Mouse (Mus musculus) forebrain, embryonic 12.5 days (tissue): Measurements from ENCODE around the gene Olfr352. TPM values are rescaled to one million over a fixed set of nuclear protein-coding genes. Genes with fewer than 3 reads are reported as not detected.

Source experiments
- ATAC-seq: fragments of 200-750 bp; cut with Nextera tagmentation; 2 replicates; pipeline ENCODE4 v1.8.0; 2017; ENCODE audit warnings: moderate TSS enrichment; ENCODE audit not compliant: low FRiP score
- H3K27ac ChIP-seq: fragments of 300-500 bp; sonication (generic); 2 replicates; pipeline ENCODE4 v1.5.1; 2016; ENCODE audit warnings: mild to moderate bottlenecking
- H3K27me3 ChIP-seq: fragments of 300-500 bp; sonication (generic); 2 replicates; pipeline ENCODE4 v1.6.1; 2016; ENCODE audit warnings: mild to moderate bottlenecking
- H3K36me3 ChIP-seq: fragments of 300-500 bp; sonication (generic); replicated peaks from 2 replicates; pipeline ENCODE4 v1.6.1; 2016; ENCODE audit warnings: mild to moderate bottlenecking
- H3K4me1 ChIP-seq: fragments of 300-500 bp; sonication (generic); 2 replicates; pipeline ENCODE4 v1.6.1; 2016
- H3K4me2 ChIP-seq: fragments of 300-500 bp; sonication (generic); 2 replicates; pipeline ENCODE4 v1.6.1; 2016; ENCODE audit warnings: mild to moderate bottlenecking, moderate library complexity
- H3K4me3 ChIP-seq: fragments of 300-500 bp; sonication (generic); replicated peaks from 2 replicates; pipeline ENCODE4 v1.5.1; 2016; ENCODE audit warnings: mild to moderate bottlenecking
- H3K9ac ChIP-seq: fragments of 300-500 bp; sonication (generic); 2 replicates; pipeline ENCODE4 v1.6.1; 2016; ENCODE audit warnings: mild to moderate bottlenecking
- H3K9me3 ChIP-seq: fragments of 300-500 bp; sonication (generic); 2 replicates; pipeline ENCODE4 v1.6.1; 2016
- WGBS: fragments of 180-500 bp; shearing (Covaris S2); methylation state at CpG from one replicate; pipeline ENCODE4 v1.1.7; 2016; 5-methylcytosine and 5-hydroxymethylcytosine counted together
- polyA plus RNA-seq: library from polyadenylated mRNA; unstranded; fragments of >200 nt; fragmentation: Nextera tagmentation; extraction: Ambion mirVana; gene quantifications from 2 replicates; pipeline ENCODE4 v1.2.1, GENCODE M21; 2016

Olfr352 gene
- polyA plus RNA-seq = not detected in 2 replicates

- H3K4me1 ChIP-seq = no peaks in the 10 kb centered on the region
- no peak for ATAC-seq
- no peak within 1 kb of the TSS for H3K9ac ChIP-seq
- no peaks in the 10 kb centered on the region for H3K27me3 ChIP-seq
- H3K27ac ChIP-seq = no peak within 1 kb of the TSS
- no peaks in the 10 kb centered on the region for H3K36me3 ChIP-seq
- no peak within 1 kb of the TSS for H3K4me2 ChIP-seq
- peaks cover 29% of the 10 kb centered on the region for H3K9me3 ChIP-seq
- no peak within 1 kb of the TSS for H3K4me3 ChIP-seq
- WGBS = 74% methylated on average over 1 of the region's 1 CpGs
Measured at GRCm38 (mm10) chr2:36868160-36868559, at the start of gene Olfr352. TSS of gene Olfr352 (plus strand) at chr2:36868460.

GRCm38 (mm10) chr2:36846010-36846409 is 22.2 kb upstream of the Olfr352 start, which contains the start of gene Olfr350:
TSS of gene Olfr350 (plus strand) at chr2:36846310.
- Histone ChIP-seq H3K4me3 (no peak within 1 kb of the TSS), H3K27me3 (no peaks in the 10 kb centered on the region), H3K27ac (no peak within 1 kb of the TSS), H3K9me3 (peaks cover 13% of the 10 kb centered on the region), H3K9ac (no peak within 1 kb of the TSS), H3K4me1 (no peaks in the 10 kb centered on the region), H3K4me2 (no peak within 1 kb of the TSS), H3K36me3 (no peaks in the 10 kb centered on the region)
- 82% methylated on average over 1 of the region's 1 CpGs for WGBS
- no peak for ATAC-seq

GRCm38 (mm10) chr2:36862560-36862959 is 5.7 kb upstream of the Olfr352 start, which contains the start of gene Olfr351:
TSS of gene Olfr351 (minus strand) at chr2:36862660.
- H3K4me3 ChIP-seq = no peak within 1 kb of the TSS
- no peak within 1 kb of the TSS for H3K27ac ChIP-seq
- no peak within 1 kb of the TSS for H3K4me2 ChIP-seq
- no peak for ATAC-seq
- no peaks in the 10 kb centered on the region for H3K4me1 ChIP-seq
- no peaks in the 10 kb centered on the region for H3K36me3 ChIP-seq
- H3K9me3 ChIP-seq = peaks cover 21% of the 10 kb centered on the region
- H3K27me3 ChIP-seq = no peaks in the 10 kb centered on the region
- WGBS = 89% methylated on average over 1 of the region's 1 CpGs
- no peak within 1 kb of the TSS for H3K9ac ChIP-seq

- Histone ChIP-seq H3K27me3 (no peaks in the 10 kb centered on the region), H3K9ac (no peak within 1 kb of the TSS), H3K27ac (no peak within 1 kb of the TSS), H3K36me3 (no peaks in the 10 kb centered on the region), H3K4me3 (no peak within 1 kb of the TSS), H3K4me2 (no peak within 1 kb of the TSS), H3K9me3 (peaks cover 15% of the 10 kb centered on the region), H3K4me1 (no peaks in the 10 kb centered on the region)
- ATAC-seq = no peak
Measured at GRCm38 (mm10) chr2:36892836-36893235, 24.6 kb downstream of the Olfr352 start, which contains the start of gene Olfr353. TSS of gene Olfr353 (minus strand) at chr2:36892936.

- no peak for ATAC-seq
- Histone ChIP-seq H3K4me1 (no peaks in the 10 kb centered on the region), H3K36me3 (no peaks in the 10 kb centered on the region), H3K9me3 (peaks cover 25% of the 10 kb centered on the region), H3K9ac (no peak overlapping the region), H3K27ac (no peak overlapping the region), H3K4me2 (no peak overlapping the region), H3K27me3 (no peaks in the 10 kb centered on the region), H3K4me3 (no peak overlapping the region)
Measured at GRCm38 (mm10) chr2:36897114-36897513, 28.9 kb downstream of the Olfr352 start.

- Histone ChIP-seq H3K4me3 (no peak within 1 kb of the TSS), H3K27me3 (no peaks in the 10 kb centered on the region), H3K36me3 (no peaks in the 10 kb centered on the region), H3K27ac (no peak within 1 kb of the TSS), H3K4me1 (no peaks in the 10 kb centered on the region), H3K9me3 (peaks cover 19% of the 10 kb centered on the region), H3K4me2 (no peak within 1 kb of the TSS), H3K9ac (no peak within 1 kb of the TSS)
- no peak for ATAC-seq
Measured at GRCm38 (mm10) chr2:36905380-36905779, 37.1 kb downstream of the Olfr352 start, which contains the start of gene Olfr354. TSS of gene Olfr354 (plus strand) at chr2:36905680.

Other genes with a start within 250 kb of the Olfr352 start
- gene Olfr345, start 228.4 kb upstream of the Olfr352 start, polyA plus RNA-seq = not detected in 2 replicates
- gene Olfr346, start 182.7 kb upstream of the Olfr352 start, polyA plus RNA-seq = not detected in 2 replicates
- gene Olfr347, start 136.6 kb upstream of the Olfr352 start, polyA plus RNA-seq = not detected in 2 replicates
- gene Olfr348, start 84.2 kb upstream of the Olfr352 start, polyA plus RNA-seq = not detected in 2 replicates
- not detected in 2 replicates for gene Olfr50, start 77.9 kb upstream of the Olfr352 start, polyA plus RNA-seq
- gene Olfr3, start 51.4 kb upstream of the Olfr352 start, polyA plus RNA-seq = not detected in 2 replicates
- gene Olfr350, start 22.1 kb upstream of the Olfr352 start, polyA plus RNA-seq = not detected in 2 replicates
- gene Olfr351, start 5.8 kb upstream of the Olfr352 start, polyA plus RNA-seq = not detected in 2 replicates
- gene Olfr353, start 24.5 kb downstream of the Olfr352 start, polyA plus RNA-seq = not detected in 2 replicates
- gene Olfr354, start 37.2 kb downstream of the Olfr352 start, polyA plus RNA-seq = not detected in 2 replicates
- not detected in 2 replicates for gene Olfr355, start 60.4 kb downstream of the Olfr352 start, polyA plus RNA-seq
- gene Olfr356, start 68.7 kb downstream of the Olfr352 start, polyA plus RNA-seq = not detected in 2 replicates
- gene Olfr357, start 125.4 kb downstream of the Olfr352 start, polyA plus RNA-seq = not detected in 2 replicates
- not detected in 2 replicates for gene Olfr358, start 140.9 kb downstream of the Olfr352 start, polyA plus RNA-seq
- gene Olfr360, start 197.3 kb downstream of the Olfr352 start, polyA plus RNA-seq = not detected in 2 replicates
- gene Olfr361, start 220.8 kb downstream of the Olfr352 start, polyA plus RNA-seq = not detected in 2 replicates
- not detected in 2 replicates for gene Olfr362, start 249.4 kb downstream of the Olfr352 start, polyA plus RNA-seq